Mouse (Mus musculus) CD8-positive naive resting alpha-beta T cell, adult 57 days (primary cell): ENCODE data around the gene Timm44. TPM values are rescaled to one million over a fixed set of nuclear protein-coding genes. Genes with fewer than 3 reads are reported as not detected.

Experiments
- total RNA-seq: library from RNA; stranded (reverse); gene quantifications from one replicate; pipeline ENCODE4 v1.2.4, GENCODE M21; 2023

Timm44 gene
- total RNA-seq: 98.9 TPM

DNA sequence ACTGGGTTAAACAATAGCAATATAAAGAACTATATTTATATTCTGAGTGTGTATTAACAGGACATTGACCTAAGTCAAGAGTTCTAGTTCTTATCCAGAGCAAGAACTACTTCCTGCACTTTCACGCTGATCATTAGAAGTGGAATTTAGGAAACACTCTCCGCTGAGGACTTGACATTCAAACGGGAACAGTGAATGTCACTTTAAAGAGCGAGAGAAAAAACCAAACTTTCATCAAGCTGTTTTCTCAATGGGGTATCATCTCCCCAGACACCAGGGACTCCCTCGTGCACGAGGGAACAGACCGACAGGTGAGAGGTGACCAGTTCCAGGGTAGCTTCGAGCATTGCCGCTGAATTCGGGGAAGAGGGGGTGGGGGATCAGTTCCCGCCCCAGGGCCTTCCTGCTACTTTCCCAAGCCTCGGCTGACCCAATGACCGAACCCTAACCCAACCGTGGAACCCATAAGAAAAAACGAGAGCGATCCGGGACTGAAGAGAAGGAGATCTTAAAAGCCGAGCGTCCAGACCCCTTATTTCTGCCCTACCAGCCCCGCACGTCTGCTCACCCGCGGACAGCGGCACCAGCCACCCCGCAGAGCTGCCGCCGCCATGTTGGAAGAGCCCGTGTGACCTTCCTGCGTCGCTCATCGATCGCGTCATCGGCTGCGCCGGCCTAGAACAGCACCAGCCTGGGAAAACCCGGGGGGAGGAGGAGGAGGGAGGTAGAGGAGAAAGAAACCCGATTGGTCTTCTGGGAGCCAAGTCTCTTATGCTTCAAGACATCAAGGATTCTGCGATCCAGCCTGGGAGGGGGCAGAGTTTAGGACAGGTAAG lies at the start of gene Timm44:
Gene Timm44 (minus strand): TSS at position 639 of the 836 bp plus-strand sequence.

DNA sequence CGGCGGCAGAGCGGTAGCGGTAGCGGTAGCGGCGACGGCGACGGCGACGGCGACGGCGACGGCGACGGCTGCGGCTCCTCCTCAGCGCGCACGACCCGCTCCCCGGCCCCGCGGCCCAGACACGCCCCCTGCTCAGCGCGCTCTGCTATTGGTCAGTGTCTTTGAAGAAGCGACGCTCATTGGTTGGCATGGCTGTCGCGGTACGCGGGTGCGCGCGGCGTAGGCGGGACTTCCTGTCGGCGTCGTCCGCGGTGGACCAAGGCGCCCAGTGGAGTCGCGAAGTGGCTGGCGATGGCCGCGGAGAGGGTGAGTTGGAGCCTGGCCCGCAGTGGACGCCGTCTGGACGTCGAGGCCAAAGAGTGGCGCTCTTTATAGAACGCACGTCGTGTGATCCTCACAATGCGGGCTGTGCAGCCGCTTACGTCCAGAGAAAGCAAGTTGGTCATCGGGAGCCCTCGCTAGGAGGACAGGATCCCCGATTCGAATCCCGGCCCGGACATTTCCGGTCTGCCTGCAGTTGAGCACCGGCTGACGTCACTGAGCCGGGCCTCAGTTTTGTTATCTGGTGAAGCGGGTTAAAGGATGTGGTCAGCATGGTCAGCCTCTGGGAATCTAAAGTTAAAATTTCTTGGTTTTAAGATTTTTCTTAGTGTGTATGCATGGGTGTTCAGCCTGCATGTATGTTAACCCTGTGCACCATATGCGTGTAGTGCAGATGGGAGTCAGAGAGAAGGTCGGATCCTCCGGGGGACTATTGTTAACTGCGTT lies 49.5 kb upstream of the Timm44 start, which contains the start of the genes Ccl25 and Elavl1:
Gene Ccl25 (plus strand): TSS at position 228 of the 768 bp plus-strand sequence.
Gene Elavl1 (minus strand): TSS at position 431 of the 768 bp plus-strand sequence.

DNA sequence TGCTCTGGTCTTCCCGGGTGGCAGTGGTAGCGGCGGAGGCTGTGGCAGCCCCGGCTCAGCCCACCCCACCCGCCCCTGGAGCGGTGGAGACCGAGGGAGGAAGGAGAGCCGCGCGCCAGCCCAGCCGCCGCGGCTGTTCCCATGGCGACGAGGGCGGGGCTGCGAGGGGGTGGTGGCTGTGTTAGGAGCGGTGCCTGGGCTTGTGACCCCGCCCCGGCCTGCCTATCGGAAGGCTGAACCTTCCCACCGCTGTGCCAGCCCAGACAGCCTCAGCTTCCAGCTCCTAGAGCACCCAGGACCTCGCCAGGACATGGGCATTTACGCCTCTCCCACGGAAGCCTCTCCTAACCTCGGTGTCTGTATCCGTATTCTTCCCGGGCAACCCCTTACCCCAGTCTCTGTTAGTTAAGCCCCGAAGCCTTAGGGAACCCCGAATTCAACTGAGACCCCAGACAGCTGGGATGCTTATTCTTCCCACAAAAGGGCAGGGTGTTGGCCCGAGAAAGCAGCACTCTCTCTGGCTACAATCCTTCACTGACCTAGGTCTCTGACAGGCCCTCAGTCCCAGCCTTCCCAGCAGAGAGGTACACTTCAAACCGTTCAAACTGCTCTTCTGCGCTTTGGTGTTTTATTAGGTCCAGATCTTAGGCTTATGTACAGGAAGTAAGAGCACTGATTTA lies 16.4 kb downstream of the Timm44 start, which contains the start of gene Ctxn1:
Gene Ctxn1 (minus strand): TSS at position 150 of the 680 bp plus-strand sequence.

DNA sequence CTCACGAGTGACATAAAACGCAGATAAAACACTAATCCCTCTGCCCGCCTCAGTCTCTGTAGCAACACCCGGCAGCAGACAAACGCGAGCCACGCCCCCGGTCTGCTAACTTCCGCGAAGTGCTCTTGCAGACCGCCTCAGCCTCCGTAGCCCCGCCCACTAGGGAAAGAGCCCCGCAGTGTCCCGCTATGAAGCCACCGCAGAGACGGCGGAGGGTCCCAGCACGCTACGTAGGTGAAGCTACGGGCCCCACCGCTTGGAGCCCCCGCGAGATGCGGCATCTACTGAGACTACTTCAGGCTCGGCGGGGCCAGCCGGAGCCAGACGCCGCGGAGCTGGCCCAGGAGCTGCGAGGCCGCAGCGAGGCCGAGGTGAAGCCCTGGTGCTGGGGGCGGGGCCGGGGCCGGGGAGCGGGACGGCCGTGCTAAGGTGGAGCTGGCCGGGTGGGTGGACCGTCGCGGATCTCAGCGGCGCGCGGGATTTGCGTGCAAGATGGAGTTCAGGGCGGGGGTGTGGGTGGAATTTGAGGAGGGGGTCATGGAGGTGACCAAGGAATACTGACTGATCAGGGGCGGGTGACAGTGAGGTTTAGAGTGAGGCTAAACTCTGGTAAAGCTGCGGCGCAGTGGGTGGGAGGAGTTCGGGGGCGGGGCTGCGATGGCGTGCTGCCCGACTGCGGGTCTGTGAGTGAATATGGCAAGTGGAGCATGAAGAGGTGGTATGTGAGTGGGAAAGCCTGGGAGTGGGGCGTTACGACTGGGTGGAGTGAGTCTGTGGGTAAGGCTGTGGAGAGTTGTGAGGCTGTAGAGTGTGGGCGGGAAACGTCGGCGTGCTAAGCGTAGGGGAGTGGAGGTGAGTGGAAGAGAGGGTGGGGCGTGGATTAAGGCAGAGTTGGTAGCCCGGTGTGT lies 22.5 kb downstream of the Timm44 start, which contains the start of gene Snapc2:
Gene Snapc2 (plus strand): TSS at position 147 of the 908 bp plus-strand sequence.

DNA sequence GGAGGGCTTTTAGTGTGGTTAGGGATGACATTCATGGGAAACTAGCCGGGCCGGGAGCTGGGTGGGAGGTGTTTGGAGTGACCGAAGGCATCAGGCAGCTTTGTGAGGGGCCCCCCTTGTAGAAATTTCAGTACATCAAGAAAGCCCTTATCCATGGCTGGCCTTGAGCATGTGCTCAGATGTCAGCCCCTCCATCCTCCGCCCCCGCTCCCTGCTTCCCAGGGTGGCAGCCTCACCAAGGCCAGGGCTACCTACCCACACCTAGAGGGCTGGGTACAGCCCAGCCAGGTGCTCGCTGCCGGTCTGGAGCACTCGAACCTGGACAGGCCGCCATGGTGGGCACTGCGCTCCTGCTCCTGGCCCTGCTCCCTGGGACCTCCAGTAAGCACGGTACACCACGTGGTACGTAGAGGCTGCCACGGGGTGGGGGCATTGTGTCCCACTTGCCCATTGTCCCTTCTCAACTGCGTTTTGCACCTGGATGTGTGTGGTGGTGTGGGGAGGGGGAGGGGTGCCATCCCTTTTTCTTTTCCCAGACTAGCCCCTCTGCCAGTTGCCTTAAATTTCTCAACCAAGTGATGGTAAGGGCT lies 27.7 kb downstream of the Timm44 start, which contains the start of gene Tgfbr3l:
Gene Tgfbr3l (plus strand): TSS at position 264 of the 590 bp plus-strand sequence.

DNA sequence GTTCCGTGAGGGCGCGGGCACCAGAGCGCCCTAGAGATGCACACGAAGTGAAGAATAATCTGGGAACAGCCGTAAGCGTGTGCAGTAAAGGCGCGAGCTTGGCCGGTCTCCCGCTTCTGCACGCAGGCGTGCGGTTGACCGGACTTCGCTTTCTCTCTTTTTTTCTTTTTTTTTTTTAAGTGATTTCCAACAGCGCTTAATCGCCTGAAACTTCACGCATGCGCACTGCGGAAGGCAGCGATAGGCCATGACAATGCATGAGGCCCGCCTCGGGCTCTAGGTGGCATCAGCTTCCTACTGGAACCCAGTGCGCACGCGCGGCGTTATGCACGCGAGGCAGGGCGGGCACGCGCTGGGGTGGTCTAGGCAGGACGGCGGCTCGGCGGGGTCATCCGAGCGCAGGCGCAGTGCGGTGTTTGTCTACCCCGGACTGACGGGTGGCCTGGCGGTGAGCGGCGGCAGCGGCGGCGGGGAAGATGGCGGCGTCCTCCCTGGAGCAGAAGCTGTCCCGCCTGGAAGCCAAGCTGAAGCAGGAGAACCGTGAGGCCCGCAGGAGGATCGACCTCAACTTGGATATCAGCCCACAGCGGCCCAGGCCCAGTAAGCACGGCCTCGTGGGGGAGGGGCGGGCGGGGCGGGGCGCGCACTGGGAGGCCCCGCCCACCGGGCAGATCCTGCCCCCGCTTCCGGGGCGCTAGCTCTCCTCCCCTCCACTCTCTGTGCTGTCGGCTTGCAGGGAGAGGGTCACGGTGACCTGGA lies 37.1 kb downstream of the Timm44 start, which contains the start of the genes Map2k7 and Gm49320:
Gene Map2k7 (plus strand): TSS at position 307 of the 759 bp plus-strand sequence.
Gene Gm49320 (plus strand): TSS at position 432 of the 759 bp plus-strand sequence.

DNA sequence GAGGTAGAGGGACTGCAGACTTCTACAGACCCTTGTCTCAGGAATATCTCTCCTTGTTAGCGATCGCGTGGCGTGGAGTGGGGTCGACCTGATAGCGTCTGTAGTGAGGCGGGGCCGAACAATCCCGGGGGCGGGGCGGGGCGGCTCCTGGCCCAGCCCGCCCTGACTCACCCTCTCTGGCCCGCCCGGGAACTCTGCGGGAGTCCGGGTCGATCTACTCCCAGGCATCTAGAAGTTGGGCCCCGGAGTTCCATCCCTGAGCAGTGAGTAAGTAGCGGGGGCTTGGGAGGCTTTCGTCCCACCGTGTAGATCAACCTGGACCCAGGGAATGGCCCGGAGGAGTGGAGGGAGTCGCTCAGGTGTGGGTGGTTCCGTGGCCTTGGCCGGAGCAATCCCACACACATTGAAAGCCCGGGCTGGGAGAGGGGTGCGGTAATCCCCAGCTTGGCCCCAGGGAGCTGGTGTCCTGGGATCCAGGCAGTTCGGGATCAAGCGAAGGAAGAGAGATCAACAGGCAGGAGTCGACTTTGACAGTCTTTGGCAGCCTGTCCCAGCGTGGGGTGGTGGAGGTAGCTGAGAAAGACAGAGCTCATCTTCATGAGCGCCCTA lies 48.9 kb downstream of the Timm44 start, which contains the start of gene Lrrc8e:
Gene Lrrc8e (plus strand): TSS at position 89 of the 609 bp plus-strand sequence.

DNA sequence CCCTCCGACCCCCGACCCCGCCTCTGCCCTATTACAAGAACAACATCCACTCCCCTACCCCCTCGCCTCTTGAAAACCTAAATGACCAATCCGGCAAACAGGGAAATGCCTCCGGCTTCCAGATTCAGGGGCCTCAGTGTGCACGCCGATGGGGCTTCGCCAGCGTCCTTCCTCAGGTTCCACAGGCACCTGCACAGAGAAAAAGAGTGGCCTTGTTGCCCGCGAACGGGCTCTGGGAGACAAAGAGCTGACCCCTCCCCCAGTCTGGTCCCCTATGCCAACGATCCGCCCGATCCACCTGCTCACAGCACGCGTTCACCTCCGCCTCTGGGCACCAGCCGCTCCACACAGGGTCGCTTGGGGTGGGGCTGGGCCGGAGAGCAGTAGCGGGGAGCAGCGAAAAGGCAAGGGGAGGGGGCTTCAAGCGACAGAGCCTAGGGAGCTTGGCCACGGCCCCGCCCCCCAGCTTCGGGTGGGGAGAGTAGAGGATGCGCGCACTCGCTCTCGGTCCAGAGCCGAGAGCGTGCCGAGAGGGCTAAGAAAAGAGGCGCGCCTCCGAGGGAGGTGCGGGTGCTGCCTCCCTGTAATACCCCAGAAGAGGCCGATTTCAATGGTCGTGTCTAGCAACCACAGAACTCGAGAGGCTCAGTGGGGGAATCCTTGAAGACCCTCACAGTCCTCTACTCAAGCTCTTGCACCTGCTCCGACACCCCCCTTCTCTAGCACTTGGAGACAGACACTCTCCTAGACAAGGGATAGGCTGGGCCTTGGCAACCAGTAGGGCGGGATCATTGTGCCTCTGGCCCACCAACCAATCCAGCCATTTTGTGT lies 58.7 kb downstream of the Timm44 start, which contains the start of gene Prr36:
Gene Prr36 (minus strand): TSS at position 669 of the 831 bp plus-strand sequence.

Other genes starting within 250 kb of the Timm44 start
- not detected for gene Cd209f, start 170.1 kb downstream of the Timm44 start, total RNA-seq
- gene Cd209g, start 141.8 kb downstream of the Timm44 start, total RNA-seq: not detected
- 17.2 TPM for gene Evi5l, start 109.3 kb downstream of the Timm44 start, total RNA-seq
- not detected for gene Prr36, start 58.5 kb downstream of the Timm44 start, total RNA-seq
- gene Lrrc8e, start 49.1 kb downstream of the Timm44 start, total RNA-seq: not detected
- gene Map2k7, start 37.2 kb downstream of the Timm44 start, total RNA-seq: 127 TPM
- not detected for gene Gm49320, start 37.0 kb downstream of the Timm44 start, total RNA-seq
- gene Tgfbr3l, start 27.7 kb downstream of the Timm44 start, total RNA-seq: 36.3 TPM
- gene Snapc2, start 22.8 kb downstream of the Timm44 start, total RNA-seq: 12.7 TPM
- gene Ctxn1, start 16.6 kb downstream of the Timm44 start, total RNA-seq: 2.0 TPM
- gene Ccl25, start 49.3 kb upstream of the Timm44 start, total RNA-seq: 17.6 TPM
- gene Elavl1, start 49.5 kb upstream of the Timm44 start, total RNA-seq: 91.2 TPM
- 34.6 TPM for gene Cers4, start 217.1 kb upstream of the Timm44 start, total RNA-seq